Mouse (Mus musculus) spleen, postnatal 36 days (tissue): ENCODE results near the gene Frmd5.
A peak's percentile ranks its signal among the peaks of the same experiment; 100 is the strongest.

Experiments
- DNase-seq, 2 experiments: peaks; one replicate each; pipeline ENCODE4 v3.0.0; 2022; ENCODE audit warnings: low spot score in 2 of 2, mixed read lengths in 1 of 2

Frmd5 gene

DNA sequence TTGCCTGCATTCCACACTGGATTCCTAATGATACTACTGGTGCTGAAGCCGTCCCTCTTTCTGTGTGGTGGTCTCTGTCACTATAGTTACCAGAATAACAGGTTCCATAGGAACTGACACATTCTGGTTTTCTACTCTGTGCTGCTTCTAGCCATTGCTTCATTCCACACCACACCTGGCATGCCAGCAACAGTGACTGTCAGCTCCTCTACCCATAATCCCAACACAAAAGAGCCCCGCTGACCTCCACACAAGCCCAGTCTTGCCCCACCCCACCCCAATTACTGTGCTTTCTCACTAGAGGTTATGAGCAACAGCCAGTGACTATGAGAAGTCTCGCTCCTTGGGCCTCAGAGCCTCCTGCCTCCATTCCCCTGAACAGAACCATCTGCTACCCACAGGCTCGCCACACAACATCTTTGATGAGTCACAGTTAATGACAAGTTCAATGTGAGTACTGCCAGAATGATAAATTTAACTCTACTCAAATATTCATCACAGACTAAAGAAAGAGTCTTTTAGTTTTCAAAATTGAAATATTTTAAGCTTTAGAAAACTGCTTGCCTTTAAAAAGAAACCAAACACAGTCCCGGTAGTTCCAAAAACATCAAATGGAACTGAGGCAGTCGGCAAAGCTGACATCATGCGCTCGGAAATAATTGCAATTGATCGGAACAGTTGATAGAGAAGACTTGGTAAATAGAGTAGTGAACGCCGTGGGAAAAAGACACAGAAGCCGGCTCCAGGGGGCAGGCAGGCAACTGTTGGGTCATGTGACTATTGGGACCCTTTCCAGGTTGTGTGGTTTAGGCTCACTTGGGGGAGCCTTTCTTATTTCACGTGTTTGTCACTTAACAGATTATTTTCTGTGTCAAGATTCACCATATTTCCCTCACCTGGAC is 185.4 kb downstream of the Frmd5 start:
- no peak for DNase-seq

DNA sequence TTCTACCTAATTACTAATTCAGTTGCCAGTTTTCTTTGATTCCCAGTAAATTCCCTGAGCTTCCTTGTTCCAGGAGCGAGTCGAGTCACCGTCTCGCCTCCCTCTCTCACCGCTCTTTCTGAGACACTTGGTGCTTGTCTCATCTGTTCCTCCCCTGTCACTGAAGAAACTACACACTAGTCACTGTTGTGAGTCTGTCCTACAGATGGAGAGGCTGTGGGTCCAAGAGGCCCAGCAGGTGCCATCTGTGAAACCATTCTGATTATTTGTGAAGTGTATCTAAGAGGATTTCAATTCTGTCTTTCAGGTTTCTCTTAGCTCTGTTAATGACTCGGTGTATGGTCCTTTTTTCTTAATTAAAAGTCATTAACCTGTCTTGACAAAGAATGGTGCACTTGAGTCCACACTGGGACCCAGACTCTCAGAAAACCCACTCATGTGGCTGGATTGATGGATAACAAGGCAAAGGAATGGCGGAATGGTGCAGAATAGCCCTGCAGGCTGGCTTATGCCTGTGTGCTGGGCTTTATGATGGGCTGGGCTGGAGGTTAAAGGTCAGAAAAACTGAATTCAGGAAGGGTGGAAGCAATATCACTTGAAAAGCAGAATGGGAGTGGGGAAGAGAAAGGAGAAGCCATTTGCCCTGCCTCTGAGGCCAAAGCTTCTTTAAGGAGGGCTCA is 186.2 kb downstream of the Frmd5 start:
- no peak for DNase-seq

DNA sequence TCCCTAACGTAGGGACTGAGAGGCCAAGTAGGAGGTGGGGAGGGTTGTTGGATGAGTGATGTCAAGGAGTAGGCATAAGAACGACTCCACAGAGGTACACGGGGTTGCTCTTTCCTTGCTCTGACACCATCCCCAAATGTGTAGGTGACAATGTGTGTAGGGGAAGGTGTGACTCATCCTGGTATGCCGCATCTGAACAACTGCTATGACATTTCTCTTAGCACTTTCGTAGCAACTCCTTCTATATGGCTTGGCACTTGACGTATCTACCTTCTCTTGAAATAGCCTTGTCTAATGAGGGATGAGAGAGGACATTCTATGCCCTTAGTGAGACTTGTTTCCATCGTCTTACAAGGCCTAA is 191.7 kb downstream of the Frmd5 start:
- DNase-seq: no peak

DNA sequence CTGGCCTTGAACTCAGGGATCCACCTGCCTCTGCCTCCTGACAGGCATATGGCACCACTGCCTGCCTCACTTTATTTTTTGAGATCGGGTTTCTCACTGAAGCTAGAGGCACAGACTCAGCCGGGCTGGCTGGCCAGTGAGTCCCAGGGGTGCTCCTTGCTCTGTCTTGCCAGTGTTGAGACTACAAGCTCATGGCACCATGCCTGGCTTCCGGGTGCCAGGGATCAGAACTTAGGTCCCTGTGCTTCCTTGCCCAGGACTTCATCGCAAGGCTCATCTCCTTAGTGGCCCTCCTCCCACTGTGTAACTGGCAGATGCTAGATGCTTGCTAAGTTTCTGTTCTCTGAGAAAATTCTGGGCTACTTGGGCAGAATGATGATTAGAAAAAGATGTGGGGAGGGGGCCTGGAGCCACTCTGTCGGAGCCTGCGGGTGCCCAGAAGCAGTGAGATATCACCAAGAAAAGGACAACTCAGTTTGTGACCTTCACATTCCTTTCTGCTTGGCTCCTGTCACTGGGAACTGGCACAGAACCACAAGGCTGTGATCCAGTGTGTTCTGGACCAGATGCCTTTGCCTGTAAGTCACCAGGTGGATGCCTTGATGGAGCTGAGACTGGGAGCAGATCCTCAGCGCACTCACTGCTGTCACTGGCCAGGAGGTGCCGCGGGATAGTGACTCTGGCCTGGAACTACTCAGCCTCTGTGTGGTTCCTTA is 192.2 kb downstream of the Frmd5 start:
- DNase-seq: no peak

DNA sequence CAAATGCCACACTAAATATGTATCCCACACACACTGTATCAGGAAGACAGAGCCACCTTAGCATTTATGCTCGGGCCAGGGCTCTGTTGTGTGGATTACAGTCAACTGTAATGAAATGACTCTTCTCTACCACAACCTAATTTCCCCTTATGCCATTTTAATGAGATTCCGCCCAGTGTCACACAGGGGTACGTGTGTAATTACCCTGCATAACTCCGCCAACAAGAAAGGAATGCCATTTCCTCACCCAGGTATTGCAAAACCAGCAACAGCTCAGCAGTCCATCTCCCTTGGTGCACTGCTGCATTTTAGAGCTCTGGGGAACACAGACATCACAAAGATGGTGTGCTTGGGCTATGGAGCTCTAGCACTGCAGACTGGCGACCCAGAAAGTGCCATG is 194.8 kb downstream of the Frmd5 start:
- DNase-seq: no peak

DNA sequence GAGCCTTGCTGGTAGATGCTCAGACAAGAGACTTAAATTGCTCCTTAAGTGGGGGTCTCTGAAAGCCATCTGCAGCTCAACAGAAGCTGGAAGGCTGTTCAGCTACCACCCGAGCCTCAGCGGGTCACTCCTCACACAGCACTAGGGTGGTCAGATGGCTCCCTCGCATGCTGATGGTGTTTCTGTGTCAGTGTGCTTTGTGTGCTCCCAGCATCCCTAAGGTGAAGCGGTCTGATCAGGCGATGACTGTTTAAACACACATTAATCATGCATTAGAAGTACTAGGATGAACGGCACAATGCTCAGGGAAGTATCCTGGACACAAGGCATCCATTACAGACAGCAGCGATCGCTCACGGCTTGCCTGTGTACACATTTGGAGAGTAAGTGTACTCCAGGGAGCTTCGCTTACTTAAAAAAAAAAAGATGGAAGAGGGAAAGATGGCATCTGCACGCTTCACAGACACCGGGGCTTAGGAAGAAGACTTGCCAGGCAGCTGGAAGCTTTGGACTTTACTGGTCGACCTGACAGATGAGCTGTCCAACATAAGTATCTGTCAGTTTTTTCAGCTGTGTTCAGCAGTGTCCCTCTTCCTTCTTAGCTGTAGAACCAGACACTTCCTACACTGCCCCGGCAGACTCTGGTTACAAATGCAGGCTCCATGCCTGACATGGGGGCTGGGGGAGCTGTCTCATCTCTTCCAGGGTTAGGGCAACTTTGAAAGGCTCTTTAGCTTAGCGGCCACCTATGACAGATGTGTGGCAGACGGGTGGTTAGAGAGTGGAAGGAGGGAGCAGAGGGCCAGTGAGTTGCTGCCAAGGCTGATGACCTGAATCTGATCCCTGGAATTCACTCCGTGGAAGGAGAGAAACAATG is 196.6 kb downstream of the Frmd5 start:
- DNase-seq: no peak

DNA sequence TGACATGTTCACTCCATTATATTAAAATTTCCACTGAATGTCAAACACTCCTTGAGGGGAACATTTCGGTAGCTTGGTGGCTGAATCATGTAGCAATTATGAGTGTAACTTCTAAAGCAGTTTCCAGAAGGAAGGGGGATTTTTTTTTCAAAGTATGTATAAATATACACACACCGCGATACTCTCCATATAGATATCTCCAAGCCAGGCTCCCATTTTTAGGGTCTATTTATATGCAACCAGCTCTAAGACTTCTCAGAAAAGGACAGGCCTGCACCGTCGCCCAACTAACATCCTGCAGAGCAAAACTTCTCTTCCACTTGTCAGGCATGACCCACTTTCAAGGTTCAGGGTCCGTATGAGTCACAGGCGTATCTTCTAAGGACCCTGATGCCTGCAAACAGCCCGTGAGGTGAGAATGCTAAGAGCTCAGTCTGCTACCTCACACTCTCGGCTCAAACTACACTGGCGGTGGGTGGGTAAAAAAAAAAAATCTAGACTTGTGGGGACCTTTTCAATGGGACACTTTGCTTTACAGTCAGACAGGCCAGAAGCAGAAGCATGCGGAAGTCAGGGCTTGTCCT is 197.7 kb downstream of the Frmd5 start:
- DNase-seq: no peak

DNA sequence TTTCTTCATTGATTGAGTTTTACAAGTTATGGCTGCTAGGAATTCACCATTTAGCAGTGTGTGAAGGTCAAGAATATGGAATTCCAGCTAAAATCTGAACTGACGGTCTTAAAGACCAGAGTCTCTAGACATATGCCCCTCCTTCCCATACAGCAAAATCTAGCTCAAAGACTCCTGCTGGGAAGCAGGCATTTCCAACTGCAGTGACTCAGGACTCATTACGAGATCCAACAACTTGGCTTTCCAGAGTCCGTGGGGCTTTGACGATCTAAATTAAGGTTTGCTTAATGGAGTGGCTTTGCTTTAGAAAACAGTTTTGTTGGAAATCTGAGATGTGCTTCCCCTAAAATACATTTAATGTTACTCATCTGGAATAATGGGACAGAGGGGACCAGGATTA is 204.5 kb downstream of the Frmd5 start:
- DNase-seq: no peak

DNA sequence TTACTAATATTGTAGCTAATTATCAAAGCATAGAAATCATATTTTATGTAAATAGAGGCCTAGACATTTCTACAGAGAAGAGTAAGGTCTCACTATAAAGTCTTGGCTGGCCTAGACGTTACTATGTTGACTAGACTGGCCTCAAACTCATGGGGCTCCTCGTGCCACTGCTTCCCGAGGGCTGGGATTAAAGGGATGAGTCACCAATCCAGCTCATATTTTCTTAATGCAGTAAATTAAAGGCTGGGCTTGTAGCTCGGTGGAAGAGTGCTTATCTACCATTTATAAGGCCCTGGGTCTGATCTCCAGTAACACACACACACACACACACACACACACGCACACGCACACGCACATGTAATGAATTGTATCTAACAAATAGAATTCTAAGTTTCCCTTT is 205.3 kb downstream of the Frmd5 start:
- DNase-seq: no peak

DNA sequence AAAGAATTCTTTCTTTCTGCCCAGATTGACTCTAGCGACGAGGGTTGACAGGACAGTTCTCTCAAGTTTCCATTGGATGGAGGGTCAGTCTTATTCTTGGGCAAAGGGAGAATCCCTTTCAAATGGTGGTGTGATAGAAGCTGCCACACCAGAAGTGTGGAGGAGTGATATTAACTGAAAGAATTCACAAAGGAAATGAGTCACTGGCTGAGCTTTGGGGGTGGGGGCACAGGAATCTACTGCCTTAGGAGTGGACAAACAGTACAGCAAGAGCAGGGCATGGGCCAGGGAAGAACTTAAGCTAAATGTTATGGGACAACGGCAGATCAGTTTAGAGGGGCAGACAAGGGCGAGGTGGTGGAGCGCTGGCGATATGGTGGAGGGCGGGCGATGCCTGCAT is 206.2 kb downstream of the Frmd5 start:
- DNase-seq: no peak

DNA sequence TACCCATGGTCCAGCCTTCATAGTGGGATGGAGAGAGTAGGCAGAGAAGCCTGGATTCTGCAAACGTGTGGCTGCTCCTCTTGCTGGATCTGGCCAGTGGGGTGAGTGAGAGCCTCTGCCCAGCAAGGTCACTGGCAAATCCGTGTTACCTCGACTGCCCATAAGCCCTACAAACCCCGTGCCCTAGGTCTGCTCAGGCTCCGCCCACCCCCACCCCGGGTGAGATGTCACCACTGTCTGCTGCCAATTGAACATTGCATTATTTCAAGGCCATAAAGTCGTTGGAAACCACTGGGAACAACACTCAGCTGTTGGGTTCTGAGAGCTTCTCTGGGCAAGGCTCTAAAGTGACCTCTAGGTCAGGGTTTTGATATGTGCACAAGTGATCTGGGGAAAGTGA is 208.6 kb downstream of the Frmd5 start:
- no peak for DNase-seq

DNA sequence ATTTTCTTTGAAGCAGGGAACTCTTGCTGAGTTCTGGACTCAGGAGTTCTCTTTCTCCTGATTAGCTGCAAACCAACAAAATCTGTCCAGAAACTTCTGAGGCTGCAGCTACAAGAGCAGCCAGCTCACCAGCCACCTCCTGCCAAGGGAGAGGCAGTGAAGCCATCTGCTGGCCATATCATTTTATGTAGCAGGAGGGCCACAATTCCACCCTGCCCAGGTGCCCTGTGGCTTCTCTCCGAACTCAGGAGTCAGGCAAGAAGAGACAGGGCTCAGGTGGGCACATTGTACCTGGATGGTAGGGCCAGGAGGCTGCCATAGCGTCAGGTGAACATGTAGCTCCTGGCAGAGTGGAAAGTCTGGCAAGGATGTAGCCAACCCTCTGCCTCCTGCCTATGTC is 210.3 kb downstream of the Frmd5 start:
- no peak for DNase-seq

DNA sequence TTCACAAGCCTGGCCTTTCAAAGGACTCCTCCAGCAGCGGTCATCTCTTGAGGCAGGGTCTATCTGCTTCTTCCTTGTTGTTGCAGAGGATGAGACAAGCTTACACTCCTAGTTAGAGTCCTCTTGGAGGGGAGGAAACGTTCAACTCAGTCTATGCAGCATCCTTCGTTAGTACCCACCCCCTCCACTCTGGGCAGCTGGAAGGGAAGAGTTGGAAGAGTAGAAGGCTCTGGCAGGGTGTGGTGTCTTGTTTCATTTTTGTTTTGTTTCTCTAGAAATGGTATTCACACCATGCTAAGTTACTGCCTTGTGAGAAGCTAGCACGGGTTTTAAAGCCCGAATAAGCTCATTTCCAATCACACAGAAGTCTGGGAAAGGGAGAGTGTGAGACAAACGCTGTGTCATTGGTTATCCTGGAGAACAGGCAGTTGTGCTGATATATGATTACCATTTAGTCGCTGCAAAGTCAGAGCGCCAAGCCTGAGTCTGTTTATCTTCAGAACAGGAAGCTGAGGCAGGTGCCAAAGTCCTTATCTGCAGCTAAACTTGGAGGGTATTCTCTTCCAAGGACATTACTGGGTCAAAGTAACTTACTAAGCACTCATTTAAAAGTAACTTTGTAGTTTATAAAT is 212.1 kb downstream of the Frmd5 start:
- DNase-seq: peak in 1 of 2 experiments; percentile 12

DNA sequence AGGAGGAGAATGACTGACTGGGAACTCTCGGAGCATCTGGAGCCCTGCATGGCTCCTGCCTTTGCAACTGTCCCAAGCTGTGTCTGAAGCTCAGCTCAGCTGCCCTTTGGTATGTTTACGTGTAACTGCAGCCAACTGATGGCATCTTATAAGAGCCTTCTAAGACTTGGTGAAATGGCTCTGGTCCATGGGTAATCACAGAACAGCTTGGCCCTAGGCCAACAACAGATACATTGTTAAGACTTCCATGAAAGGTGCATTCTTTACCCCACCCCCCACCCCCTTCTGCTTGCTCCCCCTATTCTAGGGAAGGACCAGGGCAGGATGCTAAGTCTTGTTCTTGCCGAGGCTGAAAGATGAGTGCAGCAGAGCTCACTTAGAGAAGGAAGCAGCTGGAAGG is 212.8 kb downstream of the Frmd5 start:
- DNase-seq: no peak

DNA sequence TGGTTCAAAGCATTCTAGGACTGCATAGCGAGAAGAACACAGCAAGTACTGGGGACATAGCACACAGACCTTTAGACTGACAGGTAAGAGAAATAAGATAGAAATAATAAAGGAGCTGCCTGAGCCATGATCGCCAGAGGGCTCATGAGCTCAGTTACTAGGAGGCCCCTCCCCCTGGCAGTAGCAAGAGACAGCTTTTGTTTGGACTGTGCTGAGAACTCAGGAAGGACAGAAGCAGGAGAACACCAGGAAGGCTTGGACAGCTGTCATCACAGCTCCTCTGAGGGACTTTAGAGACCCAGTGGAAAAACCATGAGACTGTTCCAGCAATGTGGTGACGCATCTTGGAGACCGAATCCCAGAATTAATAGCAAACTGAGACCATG is 218.6 kb downstream of the Frmd5 start:
- no peak for DNase-seq

DNA sequence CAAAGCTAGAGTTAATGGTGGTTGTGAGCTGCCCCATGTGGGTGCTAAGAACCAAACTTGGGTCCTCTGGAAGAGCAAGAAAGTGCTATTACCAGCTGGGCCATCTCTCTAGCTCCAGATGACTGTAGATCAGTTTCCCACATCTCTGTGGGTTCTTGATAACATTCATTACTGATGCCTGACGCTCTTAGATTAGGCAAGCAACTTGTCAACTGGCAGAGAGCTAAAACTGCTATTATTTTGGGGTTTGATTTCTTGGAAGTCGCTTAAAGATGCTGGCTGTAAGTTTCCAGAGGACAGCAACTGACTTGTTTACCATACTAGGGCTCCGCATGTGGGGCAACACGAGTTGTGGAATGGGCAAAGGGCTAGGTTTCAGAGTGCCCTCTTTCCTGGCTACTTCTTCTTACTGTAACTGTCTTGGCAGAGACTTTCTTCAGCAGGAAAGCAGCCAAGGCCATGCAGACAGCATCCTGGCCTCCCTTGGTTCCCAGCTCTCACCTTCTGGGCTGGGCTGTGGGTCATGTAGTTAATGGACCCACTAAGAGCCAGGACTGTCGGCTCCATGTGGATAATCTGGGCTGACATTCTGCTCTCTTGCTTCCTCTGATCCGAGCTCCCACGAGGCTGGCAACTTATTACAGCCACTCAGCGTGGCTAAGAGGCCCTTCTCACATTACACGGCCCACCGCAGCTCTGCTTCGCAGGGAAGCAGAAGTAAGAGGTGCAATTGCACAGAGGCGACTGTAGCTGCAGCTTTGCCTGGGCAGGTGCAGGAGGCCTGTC is 219.2 kb downstream of the Frmd5 start:
- DNase-seq: no peak

DNA sequence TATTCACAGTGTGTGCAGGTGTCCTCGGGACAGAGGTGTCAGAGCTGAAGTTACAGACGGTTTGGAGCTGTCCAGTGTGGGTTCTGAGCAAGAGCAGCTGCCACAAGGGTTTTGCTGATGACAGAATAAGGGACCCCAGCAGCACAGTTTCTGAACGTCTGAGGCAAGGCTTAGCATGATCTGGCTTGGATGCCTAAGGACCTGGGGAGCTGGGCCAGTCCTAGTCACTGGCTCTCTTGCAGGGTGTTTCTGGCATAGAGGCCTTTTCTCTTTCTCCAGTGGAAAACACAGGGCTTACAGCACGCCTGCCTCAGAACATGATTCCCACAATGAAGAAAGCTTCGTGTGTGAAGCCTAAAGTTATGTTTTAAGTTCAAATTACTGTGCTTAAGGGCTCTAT is 222.2 kb downstream of the Frmd5 start:
- no peak for DNase-seq

DNA sequence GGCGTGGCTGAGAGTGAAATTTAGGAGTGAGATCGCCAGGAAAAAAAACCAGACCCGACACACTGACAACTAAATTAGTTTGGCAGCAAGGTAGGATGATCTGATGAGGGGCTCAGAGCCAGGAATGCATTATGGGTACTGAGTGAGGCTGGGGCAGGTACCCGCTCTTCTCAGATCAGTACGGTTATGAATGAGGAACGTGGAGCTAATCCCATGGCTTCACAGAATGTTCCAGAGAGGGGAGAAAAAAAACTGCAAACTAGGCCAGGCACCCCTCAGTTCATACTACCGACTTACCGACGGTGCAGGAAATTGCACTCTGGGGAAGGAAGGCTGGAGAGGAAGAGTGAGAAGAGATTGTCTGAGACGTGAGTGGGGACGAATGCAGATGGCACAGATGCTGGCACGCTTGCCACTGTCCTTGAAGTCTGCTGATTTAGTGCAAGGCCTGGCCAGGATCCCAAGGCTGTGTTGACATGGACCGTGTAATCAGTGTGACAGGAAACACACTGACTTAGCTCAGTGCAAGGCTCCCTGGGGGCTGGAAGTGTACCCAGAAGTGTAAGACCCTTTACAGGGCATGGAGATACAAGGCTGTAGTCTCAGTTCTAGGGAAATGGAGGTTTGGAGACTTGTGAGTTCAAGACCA is 223.3 kb downstream of the Frmd5 start:
- peak in 1 of 2 experiments; percentile 4 for DNase-seq

DNA sequence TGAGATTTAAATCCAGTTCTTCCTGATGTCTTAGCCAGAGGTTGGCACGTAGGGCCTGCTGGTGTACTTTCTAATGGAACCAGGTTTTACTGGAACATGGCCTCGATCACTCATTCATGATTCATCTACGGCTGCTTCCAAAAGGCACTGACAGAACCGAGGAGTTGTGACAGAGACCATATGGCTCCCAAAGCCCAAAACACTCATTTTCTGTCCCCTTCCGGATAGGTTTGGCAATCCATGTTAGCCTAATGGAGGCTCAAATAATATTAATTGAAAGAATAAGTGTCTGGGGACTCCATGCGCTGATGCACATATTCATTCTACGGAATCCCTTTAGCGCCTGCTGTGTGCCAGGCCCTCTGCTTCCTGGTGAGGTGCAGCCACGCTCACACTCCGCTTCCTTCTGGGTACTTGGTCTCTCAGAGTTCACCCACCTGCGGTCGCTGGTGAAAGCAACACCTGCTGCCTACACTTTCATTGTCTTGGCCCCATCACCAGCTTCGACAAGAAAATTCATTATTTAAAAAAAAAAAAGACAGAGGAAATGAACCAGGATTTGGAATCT is 224.0 kb downstream of the Frmd5 start:
- DNase-seq: no peak
